ENCODE assay signal across 8 mouse cellular contexts in the genomic region with DNA sequence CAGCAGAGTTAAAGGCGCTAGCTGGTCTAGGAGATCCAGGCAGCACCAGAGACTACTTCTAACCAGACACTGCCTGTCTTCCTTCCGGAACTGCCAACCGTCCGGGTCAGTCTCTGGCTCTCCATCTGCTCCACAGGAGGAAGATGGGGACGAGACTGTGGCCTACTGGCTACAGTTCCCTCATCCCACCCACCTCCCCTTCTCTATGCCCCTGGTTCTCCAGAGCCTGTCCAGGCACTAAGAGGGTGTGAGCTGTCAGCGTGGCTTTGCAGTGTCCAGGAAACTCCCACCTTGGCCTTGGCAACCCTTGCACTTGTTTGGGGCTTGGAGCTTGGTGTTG. TPM values are rescaled to one million over a fixed set of nuclear protein-coding genes. Genes with fewer than 3 reads are reported as not detected.
DNase-seq lines count a peak whose midpoint lies in the region; ATAC-seq and TF ChIP-seq lines count a peak whose summit lies in the region.

No protein-coding gene starts in this region.

- no peak for TF ChIP-seq CTCF in CH12.LX (conservative IDR thresholded peaks at IDR 0.05 in 1 of 2, IDR thresholded peaks at IDR 0.05 in 1 of 2; ENCODE audit: low read depth in 2 of 2, low read length in 2 of 2)

- H3K4me3 ChIP-seq in heart, embryonic 11.5 days (ENCODE audit: low read depth, low read length): peak overlapping the region; percentile 56
- H3K4me3 ChIP-seq in CH12.LX (replicated peaks in 1 of 3; ENCODE audit: low read depth in 2 of 3, low read length in 2 of 3, poor library complexity in 1 of 3): peak overlapping the region; percentile 32 to 46 (median 35)
- H3K4me3 ChIP-seq in forebrain, embryonic 16.5 days (replicated peaks; ENCODE audit: low read length): peak overlapping the region; percentile 75
- H3K4me3 ChIP-seq in liver, embryonic 16.5 days (ENCODE audit: low read depth, low read length): peak overlapping the region; percentile 54

- TF ChIP-seq EP300 in CH12.LX (IDR thresholded peaks at IDR 0.05; ENCODE audit: low read length): no peak

- no peak overlapping the region for H3K27ac ChIP-seq in heart, embryonic 11.5 days (ENCODE audit: low read depth, low read length)
- H3K27ac ChIP-seq in CH12.LX (ENCODE audit: insufficient read depth, low read depth): no peak overlapping the region
- H3K27ac ChIP-seq in forebrain, embryonic 16.5 days (ENCODE audit: low read length): peak overlapping the region; percentile 71
- H3K27ac ChIP-seq in liver, embryonic 16.5 days (ENCODE audit: low read length): no peak overlapping the region

- no peak for ATAC-seq in heart, embryonic 11.5 days (replicated peaks; ENCODE audit: insufficient number of reproducible peaks, low FRiP score, low TSS enrichment)
- no peak; the same call in 1 of the 2 replicates for ATAC-seq in forebrain, embryonic 16.5 days
- no peak for ATAC-seq in liver, embryonic 16.5 days (ENCODE audit: low read depth)

- 0% methylated on average over 6 of the region's 6 CpGs for WGBS in heart, embryonic 11.5 days (ENCODE audit: insufficient replicate concordance)
- WGBS in forebrain, embryonic 16.5 days: 0% methylated on average over 6 of the region's 6 CpGs
- 0% methylated on average over 6 of the region's 6 CpGs for WGBS in liver, embryonic 16.5 days (ENCODE audit: insufficient replicate concordance)

- H3K4me1 ChIP-seq in heart, embryonic 11.5 days (ENCODE audit: control insufficient read depth, insufficient read depth, low read length): peaks cover 7% of the 10 kb centered on the region
- peaks cover 0 to 2% of the 10 kb centered on the region in 2 experiments; a peak in 1 of 4 replicates for H3K4me1 ChIP-seq in CH12.LX (ENCODE audit: control insufficient read depth in 1 of 2, insufficient read depth in 2 of 2)
- peaks cover 18% of the 10 kb centered on the region for H3K4me1 ChIP-seq in forebrain, embryonic 16.5 days (replicated peaks; ENCODE audit: control insufficient read depth, insufficient read depth, low read length)
- no peaks in the 10 kb centered on the region; the same call in 1 of the 2 replicates for H3K4me1 ChIP-seq in liver, embryonic 16.5 days (ENCODE audit: control insufficient read depth, low read depth, low read length)

- H3K27me3 ChIP-seq in heart, embryonic 11.5 days (ENCODE audit: control insufficient read depth, insufficient read depth, low read length): no peaks in the 10 kb centered on the region
- peaks cover 17% of the 10 kb centered on the region for H3K27me3 ChIP-seq in CH12.LX (replicated peaks)
- no peaks in the 10 kb centered on the region for H3K27me3 ChIP-seq in forebrain, embryonic 16.5 days (replicated peaks; ENCODE audit: control insufficient read depth, insufficient read depth, low read length)
- H3K27me3 ChIP-seq in liver, embryonic 16.5 days (ENCODE audit: control insufficient read depth, insufficient read depth, low read depth, low read length): peaks cover 2% of the 10 kb centered on the region

- no peak for TF ChIP-seq RAD21 in CH12.LX (IDR thresholded peaks at IDR 0.05; ENCODE audit: low read depth, low read length)

- no peaks in the 10 kb centered on the region for H3K36me3 ChIP-seq in heart, embryonic 11.5 days (ENCODE audit: control insufficient read depth, insufficient read depth, low read length)
- no peaks in the 10 kb centered on the region for H3K36me3 ChIP-seq in CH12.LX (replicated peaks in 1 of 2; ENCODE audit: control insufficient read depth in 1 of 2, insufficient read depth in 1 of 2, low read length in 1 of 2)
- H3K36me3 ChIP-seq in forebrain, embryonic 16.5 days (ENCODE audit: control insufficient read depth, insufficient read depth): no peaks in the 10 kb centered on the region
- no peaks in the 10 kb centered on the region for H3K36me3 ChIP-seq in liver, embryonic 16.5 days (ENCODE audit: control insufficient read depth, insufficient read depth)

- dilution Hi-C loops in CH12.LX (cut with MboI; ENCODE audit: extremely low pct_ligation_motif_present, extremely low pct_unique_long_range_greater_than_20kb, low sequenced_read_pairs): no loop called here

- in situ Hi-C loops in CH12.LX (cut with MboI; ENCODE audit: low pct_ligation_motif_present, low pct_unique_long_range_greater_than_20kb, low sequenced_read_pairs): no loop called here

- DNase-seq in heart, postnatal 14 days: no peak
- no peak for DNase-seq in CH12.LX (ENCODE audit: extremely low read depth)
- no peak for DNase-seq in adrenal gland, postnatal 36 days
- DNase-seq in retina, embryonic 14.5 days (ENCODE audit: low spot score): no peak
- DNase-seq in right cerebral cortex, postnatal 10 days (ENCODE audit: low spot score in 2 of 2): no peak

- H3K79me2 ChIP-seq in CH12.LX (replicated peaks; ENCODE audit: control insufficient read depth, extremely low read depth, insufficient read depth, poor library complexity, severe bottlenecking): no peaks in the 10 kb centered on the region

- no peaks in the 10 kb centered on the region for H3K9me3 ChIP-seq in heart, embryonic 11.5 days (replicated peaks; ENCODE audit: control insufficient read depth, low read length)
- no peaks in the 10 kb centered on the region for H3K9me3 ChIP-seq in CH12.LX (replicated peaks; ENCODE audit: low read length)
- H3K9me3 ChIP-seq in forebrain, embryonic 16.5 days (ENCODE audit: control insufficient read depth, low read length): no peaks in the 10 kb centered on the region
- H3K9me3 ChIP-seq in liver, embryonic 16.5 days (replicated peaks; ENCODE audit: control insufficient read depth, low read length): no peaks in the 10 kb centered on the region

- intact Hi-C loops in heart, postnatal 14 days (cut with DNase I): no loop called here

- peak overlapping the region; percentile 68 for H3K9ac ChIP-seq in heart, embryonic 11.5 days (ENCODE audit: low read depth, low read length)
- H3K9ac ChIP-seq in CH12.LX (ENCODE audit: insufficient read depth, low read depth): peak overlapping the region; percentile 1; the same call in 1 of the 2 replicates
- peak overlapping the region; percentile 94 for H3K9ac ChIP-seq in forebrain, embryonic 16.5 days (replicated peaks; ENCODE audit: low read depth, low read length)
- peak overlapping the region; percentile 28; the same call in 1 of the 2 replicates for H3K9ac ChIP-seq in liver, embryonic 16.5 days (ENCODE audit: low read depth, low read length)

- H3K4me2 ChIP-seq in heart, embryonic 11.5 days: peak overlapping the region; percentile 68
- peak overlapping the region; percentile 66 for H3K4me2 ChIP-seq in CH12.LX (ENCODE audit: insufficient read depth, low read depth, poor library complexity, severe bottlenecking)
- H3K4me2 ChIP-seq in forebrain, embryonic 16.5 days (ENCODE audit: low read length): peak overlapping the region; percentile 80
- H3K4me2 ChIP-seq in liver, embryonic 16.5 days (ENCODE audit: low read depth, low read length): peak overlapping the region; percentile 49

- no peak for TF ChIP-seq POLR2A in CH12.LX (IDR thresholded peaks at IDR 0.05; ENCODE audit: low read depth, low read length)

TF ChIP-seq in CH12.LX, 34 proteins besides CTCF, POLR2A, EP300 and RAD21:
- TF ChIP-seq CHD1 (IDR thresholded peaks at IDR 0.05; ENCODE audit: low read depth, low read length): no peak
- no peak for TF ChIP-seq MAX (IDR thresholded peaks at IDR 0.05; ENCODE audit: low read length)
- no peak for TF ChIP-seq RCOR1 (conservative IDR thresholded peaks at IDR 0.05; ENCODE audit: low read depth, low read length)
- TF ChIP-seq NRF1 (IDR thresholded peaks at IDR 0.05; ENCODE audit: low read depth, low read length): no peak
- TF ChIP-seq HCFC1 (IDR thresholded peaks at IDR 0.05; ENCODE audit: low read depth, low read length): no peak
- no peak for TF ChIP-seq TCF12 (IDR thresholded peaks at IDR 0.05; ENCODE audit: low read depth, low read length)
- TF ChIP-seq GABPA (IDR thresholded peaks at IDR 0.05; ENCODE audit: insufficient replicate concordance, low read depth, low read length): no peak
- TF ChIP-seq ZC3H11A (IDR thresholded peaks at IDR 0.05; ENCODE audit: low read depth, low read length): no peak
- no peak for TF ChIP-seq ZNF384 (IDR thresholded peaks at IDR 0.05; ENCODE audit: low read depth, low read length)
- no peak for TF ChIP-seq ELF1 (IDR thresholded peaks at IDR 0.05; ENCODE audit: low read depth, low read length)
- no peak for TF ChIP-seq MAFK (IDR thresholded peaks at IDR 0.05; ENCODE audit: insufficient replicate concordance, low read length)
- no peak for TF ChIP-seq ETS1 (conservative IDR thresholded peaks at IDR 0.05; ENCODE audit: low read depth, low read length)
TF ChIP-seq in CH12.LX: peak in this region for 0.

RNA-seq across cellular contexts. Expression of a gene that starts 1.8 kb away (rescaled TPM):
- 29.0 and 32.4 TPM in 2 replicates for polyA plus RNA-seq in heart, embryonic 11.5 days (2014; fragmentation: Nextera tagmentation; extraction: Ambion mirVana)
- total RNA-seq in heart, postnatal 14 days (2021): under 1 TPM; 0.31 to 0.44 TPM
- 0.29 and 0.38 TPM in 2 replicates for total RNA-seq in CH12.LX (2012; rRNA removed)
- total RNA-seq in CH12.LX (2014; rRNA removed): not detected in 2 replicates
- 1.8 and 2.0 TPM in 2 replicates for polyA plus RNA-seq in CH12.LX (2012; ENCODE audit: insufficient read length, low read depth)
- polyA plus RNA-seq in forebrain, embryonic 16.5 days (2015; fragmentation: Nextera tagmentation; extraction: Ambion mirVana): 96.1 and 102 TPM in 2 replicates
- polyA plus RNA-seq in liver, embryonic 16.5 days (2015; fragmentation: Nextera tagmentation; extraction: Ambion mirVana): 15.4 and 15.9 TPM in 2 replicates
- 1 to 10 TPM; 1.6 to 2.4 TPM for total RNA-seq in adrenal gland, postnatal 36 days (2021)

Comparison
In these comparisons a context has a peak if more than half of its experiments do, and no peak if none do; other contexts are left out.
1. H3K9ac ChIP-seq: peak in every context shown above with its lines; median percentile 94 in forebrain, embryonic 16.5 days; 68 in heart, embryonic 11.5 days; 28 in liver, embryonic 16.5 days; 1 in CH12.LX.